Mouse (Mus musculus) cerebellum, postnatal 36 days (tissue): ENCODE data around the gene Gm48552.

Experiments
- DNase-seq, 2 experiments: peaks; one replicate each; pipeline ENCODE4 v3.0.0; 2021 to 2022; ENCODE audit warnings: mixed read lengths in 2 of 2

Gene Gm48552

DNA sequence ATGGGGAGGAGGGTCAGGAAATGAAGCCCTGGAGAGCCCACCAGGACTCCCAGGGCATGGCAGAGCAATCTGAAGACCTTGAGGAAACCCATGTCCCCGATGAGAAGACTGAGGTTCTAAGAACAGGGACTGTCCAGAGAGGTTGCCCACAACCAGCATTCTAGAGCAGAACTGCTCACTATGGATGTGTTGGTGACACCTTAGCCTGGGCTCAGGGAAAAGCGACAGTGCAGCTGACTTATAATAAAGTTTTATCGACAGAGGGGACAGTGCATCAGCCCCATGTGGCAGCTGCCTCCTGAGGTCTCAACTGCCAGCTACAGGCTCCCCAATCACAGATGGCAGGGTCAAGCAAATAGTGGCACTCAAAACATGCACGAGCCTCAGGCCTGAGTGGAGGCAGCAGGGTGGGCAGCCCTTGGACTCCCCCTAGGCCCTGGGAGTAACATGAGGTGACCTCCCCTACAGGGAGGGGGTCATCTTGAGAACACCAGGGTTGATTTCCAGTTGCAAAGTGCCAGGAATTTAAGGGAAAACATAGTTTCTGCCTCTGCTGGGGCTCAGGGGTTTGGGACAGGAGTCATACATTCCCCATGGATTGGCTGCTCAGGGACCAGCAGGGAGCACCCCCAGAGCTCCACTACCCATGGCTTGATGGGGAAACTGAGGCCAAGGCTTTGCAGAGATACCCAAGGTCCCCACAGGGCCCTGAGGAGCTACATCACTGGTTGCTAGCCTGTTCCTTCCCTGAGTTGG lies 32.4 kb downstream of the Gm48552 start:
- DNase-seq: peak; percentile 1 to 9

DNA sequence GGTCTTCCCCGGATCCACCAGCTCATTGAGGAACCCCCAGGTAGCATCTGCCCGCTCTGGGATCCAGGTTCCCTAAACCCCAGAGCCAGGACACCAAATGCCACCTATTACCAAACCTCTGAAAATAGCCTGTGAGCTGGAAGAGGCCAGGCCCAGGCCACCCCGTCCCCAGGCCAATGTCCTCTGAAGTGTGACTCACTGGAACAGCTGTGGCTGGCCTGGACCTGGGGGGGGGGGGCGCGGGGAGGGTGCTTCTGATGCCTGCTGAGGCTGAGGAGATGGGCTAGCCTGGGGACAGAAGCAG lies 32.9 kb downstream of the Gm48552 start:
- peak in 1 of 2 experiments; percentile 10 for DNase-seq

DNA sequence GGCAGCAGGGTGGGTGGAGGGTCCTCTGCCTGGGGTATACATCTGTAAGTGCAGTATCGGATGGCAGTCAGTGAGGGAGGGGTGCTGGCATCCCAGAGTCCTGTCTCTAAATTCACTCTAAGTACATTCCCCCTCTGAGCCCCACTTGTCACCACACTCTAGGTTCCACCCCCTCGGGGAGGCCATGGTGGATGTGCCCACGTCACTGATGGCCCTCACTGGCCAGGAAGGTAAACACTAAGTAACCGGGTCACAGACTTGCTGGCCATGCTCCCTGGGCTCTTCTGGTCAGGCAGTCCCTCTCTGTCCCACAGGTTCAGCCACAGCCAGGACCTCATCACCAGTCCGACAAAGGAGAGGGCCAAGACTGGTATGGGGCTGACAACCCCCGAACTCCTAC lies 33.4 kb downstream of the Gm48552 start:
- peak; percentile 13 to 16 for DNase-seq

DNA sequence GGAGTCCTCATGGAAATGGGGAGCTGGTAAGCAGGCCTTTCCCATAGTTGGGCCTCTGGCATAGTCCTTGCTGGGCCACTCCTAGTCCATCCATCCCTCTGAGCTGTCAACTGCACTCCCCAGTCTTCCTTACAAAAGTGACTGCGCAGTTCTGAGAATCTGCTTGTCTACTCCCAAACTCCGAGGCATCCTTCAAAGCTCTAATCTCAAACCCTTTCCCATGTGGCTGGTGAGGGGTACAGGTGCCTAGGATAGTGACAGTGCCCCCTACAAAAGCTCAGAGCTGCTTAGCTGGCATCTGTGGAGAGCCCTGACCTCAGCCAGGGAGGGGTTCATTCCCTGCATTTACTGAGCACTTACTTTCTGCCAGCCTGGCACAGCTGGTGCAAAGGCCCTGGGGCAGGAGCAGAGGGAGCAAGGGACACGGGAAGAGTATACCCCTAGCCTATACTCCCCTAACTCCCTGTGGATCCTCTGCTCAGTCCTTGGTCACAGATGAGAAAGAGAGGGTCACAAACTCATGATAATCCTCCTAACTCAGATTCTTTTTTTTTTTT lies 33.9 kb downstream of the Gm48552 start:
- DNase-seq: peak in 1 of 2 experiments; percentile 6

DNA sequence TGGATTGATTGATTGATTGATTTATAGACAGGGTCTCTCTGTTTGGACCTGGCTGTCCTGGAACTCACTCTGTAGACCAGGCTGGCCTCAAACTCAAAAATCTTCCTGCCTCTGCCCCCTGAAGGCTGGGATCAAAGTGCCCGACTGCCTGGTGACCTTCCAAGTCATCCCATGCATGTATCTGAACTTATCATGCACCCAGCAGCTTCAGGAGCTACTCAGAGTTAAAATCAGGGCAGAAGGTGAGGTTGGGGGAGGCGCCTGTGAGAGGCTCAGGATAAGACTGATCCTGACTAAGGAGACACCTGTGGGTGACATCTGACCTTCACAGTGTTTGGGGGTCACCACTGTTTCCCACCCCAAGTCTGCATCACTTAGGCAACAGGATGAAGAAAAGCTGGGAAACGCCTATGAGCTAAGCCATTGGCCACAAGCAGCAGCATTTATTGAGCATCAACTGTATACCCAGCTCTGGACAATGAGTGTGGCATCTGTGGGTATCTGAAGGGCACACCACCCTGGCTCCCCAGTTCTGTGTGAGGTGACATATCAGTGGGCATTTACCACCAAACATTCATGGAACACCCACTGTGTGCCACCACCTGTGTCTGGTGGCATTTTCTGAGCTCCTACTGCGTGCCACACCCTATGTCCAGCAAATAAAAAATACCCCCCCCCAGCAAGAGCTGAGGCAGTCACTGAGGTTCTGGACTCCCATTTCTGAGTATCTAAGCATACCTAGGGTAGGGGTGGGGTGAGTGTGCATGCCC lies 34.9 kb downstream of the Gm48552 start:
- DNase-seq: peak in 1 of 2 experiments; percentile 15

DNA sequence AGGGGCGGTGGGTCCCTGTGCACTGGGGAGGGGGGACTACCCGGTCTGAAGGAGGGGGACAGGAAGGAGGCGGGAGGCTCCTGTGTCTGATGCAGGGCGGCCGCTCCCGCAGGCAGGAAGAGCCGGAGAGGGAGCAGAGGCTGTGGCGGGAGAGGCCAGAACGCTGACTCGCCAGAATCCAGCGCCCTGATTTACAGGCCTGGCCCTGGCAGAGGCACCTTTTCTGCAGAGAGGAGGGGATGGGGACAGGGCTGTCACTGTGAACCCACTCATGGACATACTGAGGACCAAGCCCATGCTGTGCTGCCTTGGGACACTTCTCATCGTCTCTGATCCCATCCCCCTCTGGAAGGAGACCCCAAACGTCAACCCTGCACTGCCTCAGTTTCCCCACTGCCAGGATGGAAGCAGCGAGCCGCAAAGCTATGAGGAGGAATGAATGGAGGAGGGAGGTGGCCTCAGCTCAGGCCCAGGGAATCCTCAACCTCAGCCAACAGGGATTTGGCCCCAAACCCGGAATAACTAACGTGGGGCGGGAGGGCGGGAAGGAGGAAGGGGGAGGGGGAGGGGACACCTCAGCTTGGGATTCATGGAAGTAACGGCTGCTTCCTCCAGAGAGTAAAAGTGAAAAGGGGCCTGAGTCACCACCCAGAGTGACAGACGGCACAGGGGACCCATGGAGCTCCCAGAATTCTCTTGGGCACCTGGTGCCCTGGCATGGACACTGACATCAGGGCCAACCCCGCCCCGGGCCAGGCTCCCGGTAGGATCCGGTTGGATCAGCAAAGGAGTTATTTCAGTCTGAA lies 35.6 kb downstream of the Gm48552 start:
- DNase-seq: peak; percentile 90 to 93

DNA sequence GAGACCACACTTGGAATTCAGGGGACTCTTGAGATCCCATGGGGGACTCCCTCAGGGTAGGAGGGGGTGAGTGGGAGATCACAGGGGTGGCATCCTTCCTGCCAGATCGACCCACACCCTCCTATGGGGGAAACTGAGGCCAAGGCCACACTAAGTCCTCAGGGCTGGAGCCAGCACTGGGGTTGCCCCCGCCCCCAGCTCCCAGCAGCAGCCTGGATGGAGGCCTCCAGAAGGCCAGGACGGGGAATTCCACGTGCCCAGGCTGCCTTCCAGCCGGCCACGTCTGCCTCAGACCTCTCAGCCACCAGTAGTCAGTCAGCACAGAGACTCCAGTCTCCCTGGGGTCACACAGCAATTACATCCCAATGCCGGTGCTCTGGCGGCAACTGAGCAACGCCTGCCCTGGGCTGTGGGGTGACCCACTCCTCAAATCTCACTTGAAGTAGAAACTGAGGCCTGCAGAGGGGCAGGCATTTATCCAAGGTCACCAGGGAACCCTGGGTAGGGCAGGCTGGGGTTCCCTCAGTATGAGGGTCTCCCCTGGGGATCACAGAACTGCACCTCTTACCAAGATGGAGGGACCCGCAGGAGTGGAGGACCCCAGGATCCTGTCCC lies 36.5 kb downstream of the Gm48552 start:
- peak; percentile 55 to 62 for DNase-seq

- DNase-seq: peak; percentile 37 to 54
These were observed 37.4 kb downstream of the Gm48552 start for GRCm38 (mm10) chr10:81426081-81426671.

DNA sequence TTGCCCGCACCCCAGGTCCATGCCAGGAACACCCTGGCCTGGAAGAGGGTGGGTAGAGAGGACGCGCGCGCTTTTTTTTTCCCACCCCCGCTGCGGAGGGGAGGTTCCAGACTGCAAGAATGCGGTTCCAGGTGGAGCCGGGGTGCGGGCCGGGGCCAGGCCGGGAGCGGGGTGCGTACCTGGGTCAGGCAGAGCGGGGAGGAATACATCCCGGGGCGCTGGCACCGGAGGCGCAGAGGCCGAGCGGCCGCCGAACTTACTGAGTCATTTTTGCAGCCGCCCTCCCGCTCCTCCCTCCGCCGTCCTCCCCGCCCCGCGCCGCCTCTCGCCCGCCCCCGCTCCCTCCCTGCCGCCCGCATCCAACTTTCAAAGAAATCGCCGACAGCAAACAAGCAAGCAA lies 38.1 kb downstream of the Gm48552 start:
- peak; percentile 72 to 79 for DNase-seq

GRCm38 (mm10) chr10:81427327-81427726 lies 38.5 kb downstream of the Gm48552 start:
- DNase-seq: no peak

GRCm38 (mm10) chr10:81427804-81428506 lies 39.1 kb downstream of the Gm48552 start:
- peak; percentile 64 to 71 for DNase-seq

GRCm38 (mm10) chr10:81428507-81428870 lies 39.7 kb downstream of the Gm48552 start:
- DNase-seq: no peak

- DNase-seq: peak; percentile 10 to 19
These were observed 40.3 kb downstream of the Gm48552 start for GRCm38 (mm10) chr10:81429092-81429491.

DNA sequence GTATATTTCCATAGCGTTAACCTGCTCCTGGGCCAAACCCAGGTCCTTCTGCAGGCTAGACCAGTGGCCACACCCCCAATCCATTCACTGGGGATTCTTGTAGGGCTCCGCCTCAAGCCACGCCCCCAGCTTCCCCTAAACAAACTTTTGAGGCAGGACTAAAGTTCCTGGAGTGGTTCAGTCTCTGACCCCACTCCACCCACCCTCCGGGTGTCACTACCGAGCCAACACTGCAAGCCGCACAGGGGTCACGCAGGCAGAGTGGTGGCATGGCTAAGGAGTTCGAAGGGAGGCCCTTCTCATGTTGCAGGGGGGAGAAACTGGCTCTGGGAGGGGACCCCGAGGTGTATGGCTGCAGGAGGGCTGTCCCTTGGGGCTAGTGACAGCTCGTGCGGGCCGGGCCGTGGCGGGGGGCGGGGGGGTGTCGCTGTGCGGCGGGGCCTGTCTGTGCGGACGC lies 40.8 kb downstream of the Gm48552 start:
- peak; percentile 59 to 61 for DNase-seq

GRCm38 (mm10) chr10:81430141-81430830 lies 41.5 kb downstream of the Gm48552 start:
- peak; percentile 81 to 91 for DNase-seq

- peak; percentile 82 to 88 for DNase-seq
These were observed 42.2 kb downstream of the Gm48552 start for GRCm38 (mm10) chr10:81430831-81431525.

DNA sequence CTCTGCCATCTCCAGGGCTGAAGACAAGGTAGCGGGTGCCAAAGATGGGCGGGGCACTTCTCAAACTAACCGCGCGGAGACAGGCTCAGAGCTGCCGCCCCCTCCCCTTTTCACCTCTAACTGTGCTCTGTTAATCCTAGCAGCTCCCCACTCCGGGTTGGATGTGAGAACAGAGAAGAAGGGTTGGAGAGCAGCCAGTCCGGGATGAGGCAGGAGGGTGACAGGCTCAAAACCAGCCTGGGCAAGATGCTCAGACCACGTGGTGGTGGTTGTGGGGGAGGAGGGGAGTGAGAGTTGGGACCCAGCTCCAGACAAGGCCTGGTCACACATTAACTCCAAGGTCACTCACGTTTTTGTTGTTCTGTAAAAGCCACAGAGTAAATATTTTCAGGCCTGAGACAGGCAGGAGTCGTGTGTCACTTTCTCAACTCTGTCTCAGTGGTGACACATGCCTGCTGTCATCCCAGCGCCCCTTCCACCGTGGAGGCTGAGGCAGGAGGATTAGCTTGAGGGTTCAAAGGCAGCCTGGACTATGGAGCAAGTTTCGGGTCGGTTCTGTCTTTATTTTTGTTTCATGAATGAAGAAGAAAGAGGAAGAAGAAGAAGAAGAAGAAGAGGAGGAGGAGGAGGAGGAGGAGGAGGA lies 42.8 kb downstream of the Gm48552 start:
- peak; percentile 49 to 53 for DNase-seq

- peak; percentile 19 to 34 for DNase-seq
These were observed 43.5 kb downstream of the Gm48552 start for GRCm38 (mm10) chr10:81432169-81432867.

DNA sequence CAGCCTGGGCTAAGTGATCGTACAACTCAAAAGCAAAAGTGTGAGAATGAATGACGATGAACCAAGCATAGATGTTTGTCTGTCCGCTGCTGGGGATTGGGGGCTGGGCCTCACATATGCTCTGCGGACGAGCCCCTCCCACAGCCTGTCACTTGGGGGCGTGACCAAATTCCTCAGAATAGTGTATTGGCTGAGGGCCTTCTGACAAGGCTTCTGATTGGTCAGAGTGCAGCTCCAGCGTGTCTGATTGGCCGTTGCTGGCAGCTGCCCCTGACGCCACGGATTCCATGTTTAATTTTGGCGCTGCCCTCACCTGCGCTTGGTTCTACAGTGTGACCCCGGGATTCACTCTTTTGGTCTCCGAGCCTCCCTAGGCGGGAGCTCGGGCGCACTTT lies 44.1 kb downstream of the Gm48552 start:
- peak; percentile 92 for DNase-seq
